Mouse (Mus musculus): ENCODE measurements around the gene D030056L22Rik. TPM values are rescaled to one million over a fixed set of nuclear protein-coding genes. Genes with fewer than 3 reads are reported as not detected.

The D030056L22Rik gene
- polyA plus RNA-seq, 1 experiment from 2014 or later: 37.3 TPM

Other genes starting within 250 kb of the D030056L22Rik start
- gene Ostf1, start 81.4 kb upstream of the D030056L22Rik start, polyA plus RNA-seq (2015; fragmentation: Nextera tagmentation; extraction: Ambion mirVana): 102 and 103 TPM in 2 replicates
- gene Nmrk1, start 81.2 kb upstream of the D030056L22Rik start, polyA plus RNA-seq (2015; fragmentation: Nextera tagmentation; extraction: Ambion mirVana): 8.8 and 11.0 TPM in 2 replicates
- 28.0 and 29.2 TPM in 2 replicates for gene Carnmt1, start 42.4 kb upstream of the D030056L22Rik start, polyA plus RNA-seq (2015; fragmentation: Nextera tagmentation; extraction: Ambion mirVana)
- 1.0 and 1.6 TPM in 2 replicates for gene Trpm6, start 36.8 kb downstream of the D030056L22Rik start, polyA plus RNA-seq (2015; fragmentation: Nextera tagmentation; extraction: Ambion mirVana)

Data from lung, embryonic 15.5 days (tissue).